Mouse (Mus musculus): ENCODE results near the gene Cnnm1. TPM values are rescaled to one million over a fixed set of nuclear protein-coding genes. Genes with fewer than 3 reads are reported as not detected.

The Cnnm1 gene
- polyA plus RNA-seq, 1 experiment from 2014 or later, result 0.21 TPM

DNA sequence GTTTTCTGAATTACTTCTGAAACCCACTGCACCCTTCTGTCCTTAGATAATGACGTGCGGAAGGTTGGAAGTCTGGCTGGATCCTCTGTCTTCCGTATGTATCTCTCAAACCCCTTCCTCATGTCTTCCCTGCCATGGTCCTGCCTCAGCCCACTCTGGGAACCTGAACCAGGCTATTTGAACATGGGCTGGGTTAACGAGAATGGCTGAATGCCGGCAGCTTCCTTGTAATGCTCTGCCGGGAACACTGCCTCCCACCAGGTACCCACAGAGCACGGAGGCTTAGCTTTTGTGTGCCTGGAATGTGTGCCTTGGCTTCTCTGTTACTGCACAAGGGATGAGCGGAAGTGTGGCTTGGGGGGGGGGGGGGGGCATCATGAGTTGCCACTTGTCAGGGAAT, 32.1 kb downstream of the Cnnm1 start:
- DNase-seq (ENCODE audit: low spot score) (no peak), ATAC-seq (replicated peaks; ENCODE audit: low FRiP score) (no peak)
- no peak overlapping the region for H3K4me2 ChIP-seq
- 81% methylated on average over 8 of the region's 8 CpGs for WGBS
- no peaks in the 10 kb centered on the region for H3K27me3 ChIP-seq (replicated peaks; ENCODE audit: control insufficient read depth, insufficient read depth, low read length)
- no peaks in the 10 kb centered on the region for H3K4me1 ChIP-seq (replicated peaks; ENCODE audit: control insufficient read depth, insufficient read depth, low read length)
- H3K4me3 ChIP-seq (ENCODE audit: low read depth, low read length), result no peak overlapping the region
- no peak overlapping the region for H3K9ac ChIP-seq (ENCODE audit: low read depth, low read length)
- H3K9me3 ChIP-seq (ENCODE audit: control insufficient read depth, low read length), result no peaks in the 10 kb centered on the region
- H3K36me3 ChIP-seq (ENCODE audit: control insufficient read depth, insufficient read depth, low read length), result no peaks in the 10 kb centered on the region
- H3K27ac ChIP-seq (ENCODE audit: low read depth, low read length), result no peak overlapping the region

DNA sequence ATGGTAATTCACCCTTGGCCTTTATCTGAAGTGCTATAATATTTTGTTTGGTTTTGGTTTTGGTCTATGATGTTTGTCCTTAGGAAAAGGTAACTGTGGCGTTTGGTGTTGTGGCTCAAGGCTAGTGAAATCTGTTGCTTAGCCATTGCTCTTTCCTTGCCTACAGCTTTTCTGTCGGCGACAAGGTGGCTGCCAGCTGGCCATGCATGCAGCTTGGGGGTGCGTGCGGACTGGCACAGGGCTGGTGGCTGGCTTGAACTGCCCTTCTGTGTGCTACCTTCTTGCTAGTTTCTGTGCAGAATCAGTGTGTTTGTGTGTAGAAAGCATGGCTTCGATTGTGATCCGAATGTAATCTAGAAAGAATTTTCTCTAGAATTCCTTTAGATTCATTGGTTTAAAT, 32.5 kb downstream of the Cnnm1 start:
- Histone ChIP-seq H3K4me3 (ENCODE audit: low read depth, low read length) (no peak overlapping the region), H3K9me3 (ENCODE audit: control insufficient read depth, low read length) (no peaks in the 10 kb centered on the region), H3K27ac (ENCODE audit: low read depth, low read length) (no peak overlapping the region), H3K27me3 (replicated peaks; ENCODE audit: control insufficient read depth, insufficient read depth, low read length) (no peaks in the 10 kb centered on the region), H3K4me1 (replicated peaks; ENCODE audit: control insufficient read depth, insufficient read depth, low read length) (no peaks in the 10 kb centered on the region), H3K36me3 (ENCODE audit: control insufficient read depth, insufficient read depth, low read length) (no peaks in the 10 kb centered on the region), H3K9ac (ENCODE audit: low read depth, low read length) (no peak overlapping the region), H3K4me2 (no peak overlapping the region)
- DNase-seq (ENCODE audit: low spot score) (no peak), ATAC-seq (replicated peaks; ENCODE audit: low FRiP score) (no peak)
- WGBS, result 85% methylated on average over 7 of the region's 7 CpGs

DNA sequence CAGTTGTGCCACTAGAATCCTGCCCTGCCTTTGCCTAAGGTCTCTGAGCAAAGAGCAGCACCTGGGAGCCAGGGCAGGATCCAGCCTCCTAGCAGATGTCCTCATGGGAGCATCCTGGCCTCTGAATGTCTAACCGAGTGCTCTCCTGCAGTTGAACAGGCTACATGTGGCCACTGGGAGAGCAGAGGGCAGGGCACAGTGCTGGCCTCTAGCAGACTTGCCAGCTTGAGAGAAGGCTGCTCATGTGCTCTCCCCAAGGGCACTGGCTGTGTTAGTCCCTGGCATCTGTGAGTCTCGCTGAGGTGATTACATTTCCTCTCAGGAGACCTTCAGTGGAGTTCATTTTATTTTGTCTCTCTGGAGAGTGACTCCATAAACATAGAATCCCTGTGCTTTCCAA, 35.4 kb downstream of the Cnnm1 start:
- no peaks in the 10 kb centered on the region for H3K9me3 ChIP-seq (ENCODE audit: control insufficient read depth, low read length)
- H3K4me2 ChIP-seq, result no peak overlapping the region
- H3K36me3 ChIP-seq (ENCODE audit: control insufficient read depth, insufficient read depth, low read length), result no peaks in the 10 kb centered on the region
- 48% methylated on average over 2 of the region's 2 CpGs for WGBS
- no peak overlapping the region for H3K27ac ChIP-seq (ENCODE audit: low read depth, low read length)
- ATAC-seq (replicated peaks; ENCODE audit: low FRiP score) (no peak), DNase-seq (ENCODE audit: low spot score) (no peak)
- no peak overlapping the region for H3K9ac ChIP-seq (ENCODE audit: low read depth, low read length)
- no peak overlapping the region for H3K4me3 ChIP-seq (ENCODE audit: low read depth, low read length)
- no peaks in the 10 kb centered on the region for H3K4me1 ChIP-seq (replicated peaks; ENCODE audit: control insufficient read depth, insufficient read depth, low read length)
- H3K27me3 ChIP-seq (replicated peaks; ENCODE audit: control insufficient read depth, insufficient read depth, low read length), result no peaks in the 10 kb centered on the region

DNA sequence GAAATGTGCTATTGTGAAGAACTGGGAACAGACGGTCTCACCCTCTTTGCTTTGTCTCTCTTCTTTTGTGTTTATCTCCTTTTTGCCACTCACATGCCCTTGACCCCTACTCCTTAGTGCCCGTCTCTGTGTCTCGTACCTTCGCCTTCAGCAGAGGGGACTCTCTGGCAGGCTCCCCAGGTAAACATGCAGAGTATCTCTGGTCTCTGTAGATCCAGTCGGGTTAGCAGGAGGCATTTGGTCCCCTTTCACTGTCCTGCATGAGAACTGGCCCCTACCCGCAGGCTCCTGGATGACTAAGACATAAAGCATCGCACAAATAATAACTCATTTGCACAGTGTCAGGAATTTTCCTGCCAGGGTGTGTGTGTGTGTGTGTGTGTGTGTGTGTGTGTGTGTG, 35.8 kb downstream of the Cnnm1 start:
- H3K9ac ChIP-seq (ENCODE audit: low read depth, low read length), result no peak overlapping the region
- no peak overlapping the region for H3K27ac ChIP-seq (ENCODE audit: low read depth, low read length)
- no peak for DNase-seq (ENCODE audit: low spot score)
- no peak overlapping the region for H3K4me3 ChIP-seq (ENCODE audit: low read depth, low read length)
- no peaks in the 10 kb centered on the region for H3K27me3 ChIP-seq (replicated peaks; ENCODE audit: control insufficient read depth, insufficient read depth, low read length)
- no peaks in the 10 kb centered on the region for H3K4me1 ChIP-seq (replicated peaks; ENCODE audit: control insufficient read depth, insufficient read depth, low read length)
- no peak overlapping the region for H3K4me2 ChIP-seq
- ATAC-seq (replicated peaks; ENCODE audit: low FRiP score), result no peak
- H3K9me3 ChIP-seq (ENCODE audit: control insufficient read depth, low read length), result no peaks in the 10 kb centered on the region
- no peaks in the 10 kb centered on the region for H3K36me3 ChIP-seq (ENCODE audit: control insufficient read depth, insufficient read depth, low read length)
- WGBS, result 67% methylated on average over 7 of the region's 7 CpGs

DNA sequence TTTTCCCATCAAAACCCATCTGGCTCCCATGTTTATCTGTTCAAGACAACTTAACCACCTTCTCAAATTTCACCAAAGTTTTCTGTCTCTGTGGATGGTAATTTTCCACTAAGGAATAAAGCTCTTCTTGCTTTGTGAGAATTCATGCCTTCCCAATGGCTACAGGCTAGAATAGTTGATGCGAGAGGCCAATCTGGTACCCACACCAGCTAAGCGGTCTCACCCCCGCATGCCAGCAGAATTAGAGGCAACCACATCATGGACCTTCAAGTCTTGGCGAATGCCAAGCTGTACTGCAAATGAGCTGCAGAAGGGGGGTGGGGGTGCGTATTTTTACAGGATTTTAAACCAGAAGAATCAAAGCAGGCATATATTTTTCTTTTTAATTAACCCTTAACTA, 37.2 kb downstream of the Cnnm1 start:
- H3K9ac ChIP-seq (ENCODE audit: low read depth, low read length), result no peak overlapping the region
- H3K27me3 ChIP-seq (replicated peaks; ENCODE audit: control insufficient read depth, insufficient read depth, low read length), result no peaks in the 10 kb centered on the region
- ATAC-seq (replicated peaks; ENCODE audit: low FRiP score) (no peak), DNase-seq (ENCODE audit: low spot score) (no peak)
- H3K4me3 ChIP-seq (ENCODE audit: low read depth, low read length), result no peak overlapping the region
- no peak overlapping the region for H3K27ac ChIP-seq (ENCODE audit: low read depth, low read length)
- no peaks in the 10 kb centered on the region for H3K9me3 ChIP-seq (ENCODE audit: control insufficient read depth, low read length)
- H3K36me3 ChIP-seq (ENCODE audit: control insufficient read depth, insufficient read depth, low read length), result no peaks in the 10 kb centered on the region
- no peaks in the 10 kb centered on the region for H3K4me1 ChIP-seq (replicated peaks; ENCODE audit: control insufficient read depth, insufficient read depth, low read length)
- H3K4me2 ChIP-seq, result no peak overlapping the region
- 80% methylated on average over 5 of the region's 5 CpGs for WGBS

DNA sequence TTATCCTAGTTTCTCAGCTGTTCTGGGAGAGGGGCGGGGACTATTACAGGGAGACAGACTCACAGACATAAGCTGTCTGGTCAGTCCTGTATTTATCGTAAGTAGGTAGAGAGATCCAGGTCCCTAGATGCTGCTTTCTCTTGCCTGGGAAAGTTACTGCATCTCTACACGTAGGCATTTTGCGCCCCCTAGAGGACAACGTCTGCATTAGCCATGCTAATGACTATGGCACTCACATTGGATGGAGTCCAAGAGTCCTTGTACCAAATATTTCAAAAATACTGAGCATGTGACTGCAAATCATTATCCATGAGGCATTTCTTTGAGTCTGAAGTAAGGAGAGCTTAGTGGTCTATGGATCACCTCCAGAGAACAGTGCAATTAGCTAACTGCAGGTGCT, 38.7 kb downstream of the Cnnm1 start:
- H3K4me2 ChIP-seq, result no peak overlapping the region
- no peak for ATAC-seq (replicated peaks; ENCODE audit: low FRiP score)
- WGBS, result 15% methylated on average over 5 of the region's 5 CpGs
- H3K27ac ChIP-seq (ENCODE audit: low read depth, low read length), result no peak overlapping the region
- H3K9ac ChIP-seq (ENCODE audit: low read depth, low read length), result no peak overlapping the region
- H3K9me3 ChIP-seq (ENCODE audit: control insufficient read depth, low read length), result no peaks in the 10 kb centered on the region
- no peaks in the 10 kb centered on the region for H3K4me1 ChIP-seq (replicated peaks; ENCODE audit: control insufficient read depth, insufficient read depth, low read length)
- H3K36me3 ChIP-seq (ENCODE audit: control insufficient read depth, insufficient read depth, low read length), result no peaks in the 10 kb centered on the region
- H3K4me3 ChIP-seq (ENCODE audit: low read depth, low read length), result no peak overlapping the region
- no peak for DNase-seq (ENCODE audit: low spot score)
- H3K27me3 ChIP-seq (replicated peaks; ENCODE audit: control insufficient read depth, insufficient read depth, low read length), result no peaks in the 10 kb centered on the region

DNA sequence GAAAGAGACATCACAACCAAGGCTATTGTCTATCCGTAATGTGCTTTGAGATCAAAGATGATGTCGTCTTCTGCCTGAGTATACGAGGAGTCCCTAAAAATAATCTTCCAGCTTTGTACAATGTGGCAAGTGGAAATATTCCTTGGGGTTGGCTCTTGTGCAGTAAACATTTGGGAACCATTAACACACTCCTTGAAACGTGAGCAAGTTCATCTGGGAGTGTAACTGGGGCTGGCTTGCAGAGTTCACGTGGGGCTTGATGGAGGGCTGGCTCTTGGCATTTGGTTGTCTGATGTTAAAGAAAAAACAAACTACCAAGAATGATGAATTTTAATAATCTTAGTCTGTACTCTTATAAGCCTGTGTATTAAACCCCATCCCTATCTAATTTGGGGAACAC, 39.2 kb downstream of the Cnnm1 start:
- H3K4me3 ChIP-seq (ENCODE audit: low read depth, low read length), result no peak overlapping the region
- DNase-seq (ENCODE audit: low spot score) (no peak), ATAC-seq (replicated peaks; ENCODE audit: low FRiP score) (no peak)
- H3K27ac ChIP-seq (ENCODE audit: low read depth, low read length), result no peak overlapping the region
- WGBS, result 84% methylated on average over 5 of the region's 5 CpGs
- H3K9ac ChIP-seq (ENCODE audit: low read depth, low read length), result no peak overlapping the region
- H3K36me3 ChIP-seq (ENCODE audit: control insufficient read depth, insufficient read depth, low read length), result no peaks in the 10 kb centered on the region
- H3K27me3 ChIP-seq (replicated peaks; ENCODE audit: control insufficient read depth, insufficient read depth, low read length), result no peaks in the 10 kb centered on the region
- H3K9me3 ChIP-seq (ENCODE audit: control insufficient read depth, low read length), result no peaks in the 10 kb centered on the region
- H3K4me1 ChIP-seq (replicated peaks; ENCODE audit: control insufficient read depth, insufficient read depth, low read length), result no peaks in the 10 kb centered on the region
- H3K4me2 ChIP-seq, result no peak overlapping the region

DNA sequence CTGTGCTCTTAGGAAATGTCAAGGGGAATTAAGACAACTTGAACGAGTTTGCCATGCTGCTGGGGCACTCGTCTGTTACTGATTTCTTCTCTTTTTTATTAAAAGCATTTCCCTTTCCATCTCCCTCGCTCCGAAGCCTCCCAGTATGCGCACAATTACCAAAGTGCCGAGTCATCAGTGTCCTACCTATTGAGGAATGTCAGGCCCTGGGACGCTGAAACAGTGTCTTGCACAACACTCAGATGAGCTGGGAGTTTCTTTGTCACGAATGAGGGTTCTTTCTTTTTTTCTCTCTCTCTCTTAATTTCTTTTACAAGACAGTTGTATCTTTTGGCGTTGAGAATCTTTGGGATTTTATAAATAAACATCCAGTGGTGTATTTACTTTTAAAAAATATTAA, 40.3 kb downstream of the Cnnm1 start:
- Histone ChIP-seq H3K36me3 (ENCODE audit: control insufficient read depth, insufficient read depth, low read length) (no peaks in the 10 kb centered on the region), H3K9ac (ENCODE audit: low read depth, low read length) (no peak overlapping the region), H3K27ac (ENCODE audit: low read depth, low read length) (no peak overlapping the region), H3K27me3 (replicated peaks; ENCODE audit: control insufficient read depth, insufficient read depth, low read length) (no peaks in the 10 kb centered on the region), H3K9me3 (ENCODE audit: control insufficient read depth, low read length) (no peaks in the 10 kb centered on the region), H3K4me3 (ENCODE audit: low read depth, low read length) (no peak overlapping the region), H3K4me1 (replicated peaks; ENCODE audit: control insufficient read depth, insufficient read depth, low read length) (no peaks in the 10 kb centered on the region), H3K4me2 (no peak overlapping the region)
- DNase-seq (ENCODE audit: low spot score) (no peak), ATAC-seq (replicated peaks; ENCODE audit: low FRiP score) (no peak)
- 62% methylated on average over 9 of the region's 9 CpGs for WGBS

DNA sequence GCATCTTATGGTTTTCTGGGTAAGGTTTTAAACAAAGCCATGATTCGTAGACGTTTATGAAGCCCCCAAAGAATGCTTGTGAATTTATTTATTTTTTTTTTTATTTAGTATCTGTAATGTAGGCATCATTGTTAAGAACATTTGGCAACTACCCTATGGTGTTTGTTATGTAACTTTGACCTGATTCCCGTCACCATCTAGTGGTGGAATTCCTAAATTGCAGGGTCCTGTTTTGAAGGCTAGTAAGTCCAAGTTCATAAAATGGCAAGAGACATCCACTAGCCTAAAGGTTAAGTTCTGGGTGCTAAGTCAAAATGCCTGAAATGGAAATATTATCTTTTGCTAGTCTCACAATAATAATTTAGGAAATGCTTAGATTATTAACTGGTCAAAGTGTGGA, 47.2 kb downstream of the Cnnm1 start:
- no peaks in the 10 kb centered on the region for H3K9me3 ChIP-seq (ENCODE audit: control insufficient read depth, low read length)
- H3K4me3 ChIP-seq (ENCODE audit: low read depth, low read length), result no peak overlapping the region
- no peak overlapping the region for H3K9ac ChIP-seq (ENCODE audit: low read depth, low read length)
- 35% methylated on average over 3 of the region's 3 CpGs for WGBS
- no peaks in the 10 kb centered on the region for H3K27me3 ChIP-seq (replicated peaks; ENCODE audit: control insufficient read depth, insufficient read depth, low read length)
- H3K4me2 ChIP-seq, result no peak overlapping the region
- H3K4me1 ChIP-seq (replicated peaks; ENCODE audit: control insufficient read depth, insufficient read depth, low read length), result no peaks in the 10 kb centered on the region
- no peak for ATAC-seq (replicated peaks; ENCODE audit: low FRiP score)
- no peaks in the 10 kb centered on the region for H3K36me3 ChIP-seq (ENCODE audit: control insufficient read depth, insufficient read depth, low read length)
- no peak for DNase-seq (ENCODE audit: low spot score)
- H3K27ac ChIP-seq (ENCODE audit: low read depth, low read length), result no peak overlapping the region

Measured in liver, embryonic 11.5 days (tissue).